Mouse (Mus musculus): ENCODE data around the gene Cbx5. TPM values are rescaled to one million over a fixed set of nuclear protein-coding genes. Genes with fewer than 3 reads are reported as not detected.
"Not testable (repeated sequence)": the region's sequence is repeated elsewhere in the genome, so short reads cannot be mapped to it uniquely, and the experiment has no call there.

Cbx5 gene
- total RNA-seq (2021) = 10 to 100 TPM; 79.0 to 82.6 TPM
- long read RNA-seq, experiment 1, full-length matches to known transcripts = 14 of 31 reads
- long read RNA-seq, experiment 1, partial matches to known transcripts = 9 of 31 reads
- long read RNA-seq, experiment 1, other reads (novel, unspliced or antisense) = 8 of 31 reads
- long read RNA-seq, experiment 2, full-length matches to known transcripts = 6 of 12 reads
- long read RNA-seq, experiment 2, partial matches to known transcripts = 2 of 12 reads
- long read RNA-seq, experiment 2, other reads (novel, unspliced or antisense) = 4 of 12 reads

GRCm38 (mm10) chr15:103239685-103240159 is at the start of gene Cbx5:
Gene Cbx5, minus strand, starts transcription at chr15:103239816.
- DNase-seq = peak; percentile 98 to 99

- peak in 1 of 2 experiments; percentile 57 for DNase-seq
Observed at GRCm38 (mm10) chr15:103285778-103286417, 46.3 kb upstream of the Cbx5 start.

DNA sequence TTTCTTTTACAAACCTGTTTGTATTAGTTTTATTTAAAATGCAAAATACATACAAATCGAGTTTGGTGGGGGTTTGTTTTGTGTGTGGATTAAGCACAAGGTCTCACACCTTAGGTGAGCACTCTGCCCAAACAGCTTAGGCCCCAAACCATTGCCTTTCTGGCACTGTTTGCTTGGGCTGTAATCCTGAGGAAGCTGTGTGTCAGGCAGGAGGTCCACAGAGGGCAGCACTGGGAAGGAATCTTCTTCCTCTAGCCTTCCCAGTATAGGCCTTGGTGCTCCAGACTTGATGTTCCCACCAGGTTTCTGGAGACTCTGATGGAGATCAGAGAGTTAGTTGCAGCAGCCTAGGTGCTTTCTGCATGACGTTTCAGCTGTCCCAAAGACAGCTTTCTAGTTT is 45.0 kb upstream of the Cbx5 start:
- peak; percentile 48 to 55 for DNase-seq

DNA sequence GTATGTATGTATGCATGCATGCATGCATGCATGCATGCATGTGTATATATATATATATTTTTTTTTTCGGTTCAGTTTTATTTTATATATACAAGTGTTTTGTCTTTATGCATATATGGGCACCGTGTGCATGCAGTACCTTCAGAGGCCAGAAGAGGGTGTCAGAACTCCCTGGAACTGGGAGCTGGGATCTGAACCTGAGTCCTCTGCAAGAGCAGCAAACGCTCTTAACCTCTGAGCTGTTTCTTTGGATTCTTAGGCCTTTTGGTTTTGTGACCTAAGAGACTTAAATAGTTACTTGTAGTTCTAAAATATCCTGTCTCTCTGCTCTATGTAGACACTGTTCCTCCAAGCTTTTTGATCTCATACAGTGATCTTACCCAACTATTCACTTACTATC is 44.5 kb upstream of the Cbx5 start:
- peak; percentile 63 to 70 for DNase-seq

DNA sequence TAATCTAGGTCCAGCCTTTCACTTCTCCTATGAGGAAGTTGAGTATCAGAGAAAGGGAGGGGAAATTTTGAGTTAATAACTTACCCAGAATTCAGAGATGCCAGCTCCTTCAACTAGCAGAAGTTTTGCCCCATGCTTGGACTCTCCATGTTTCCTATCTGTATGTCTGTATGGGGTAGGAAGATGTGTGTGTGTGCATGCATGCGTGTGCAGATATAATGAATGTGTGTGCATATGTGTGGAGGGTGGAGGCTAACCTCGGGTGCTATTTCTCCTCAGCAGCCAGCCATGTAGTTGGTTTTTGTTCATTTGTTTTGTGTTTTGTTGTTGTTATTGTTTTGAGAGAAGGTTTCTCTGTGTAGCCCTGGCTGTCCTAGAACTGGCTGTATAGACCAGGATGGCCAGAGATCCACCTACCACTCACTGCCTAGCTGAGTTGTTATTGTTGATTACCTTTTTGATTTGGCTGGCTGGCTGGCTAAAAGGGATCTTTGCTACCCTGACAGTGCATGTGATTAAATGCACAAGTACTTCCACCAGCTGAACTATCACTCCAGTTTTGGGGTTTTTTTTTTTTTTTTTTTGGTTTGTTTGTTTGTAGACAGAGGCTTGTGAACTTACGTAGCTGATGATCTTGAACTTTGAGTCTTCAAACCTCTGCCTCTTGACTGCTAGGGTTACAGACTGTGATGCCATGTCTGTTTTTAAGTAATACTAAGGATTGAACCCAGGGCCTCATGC is 42.0 kb upstream of the Cbx5 start:
- DNase-seq = no peak

GRCm38 (mm10) chr15:103280817-103281464 is 41.3 kb upstream of the Cbx5 start:
- peak; percentile 31 to 52 for DNase-seq

GRCm38 (mm10) chr15:103279750-103280149 is 40.1 kb upstream of the Cbx5 start:
- DNase-seq = peak; percentile 25 to 54

- no peak for DNase-seq
Observed at GRCm38 (mm10) chr15:103277949-103278348, 38.3 kb upstream of the Cbx5 start.

DNA sequence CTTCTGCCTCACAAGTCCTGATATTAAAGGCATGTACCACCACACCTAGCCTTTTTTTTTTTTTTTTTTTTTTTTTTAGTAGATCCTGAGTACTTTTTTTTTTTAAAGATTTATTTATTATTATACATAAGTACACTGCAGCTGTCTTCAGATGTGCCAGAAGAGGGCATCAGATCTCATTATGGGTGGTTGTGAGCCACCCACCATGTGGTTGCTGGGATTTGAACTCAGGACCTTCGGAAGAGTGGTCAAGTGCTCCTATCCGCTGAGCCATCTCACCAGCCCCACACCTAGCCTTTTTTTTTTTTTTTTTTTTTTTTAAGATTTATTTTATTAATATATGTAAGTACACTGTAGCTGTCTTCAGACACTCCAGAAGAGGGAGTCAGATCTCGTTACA is 36.3 kb upstream of the Cbx5 start:
- DNase-seq = not testable (repeated sequence)

DNA sequence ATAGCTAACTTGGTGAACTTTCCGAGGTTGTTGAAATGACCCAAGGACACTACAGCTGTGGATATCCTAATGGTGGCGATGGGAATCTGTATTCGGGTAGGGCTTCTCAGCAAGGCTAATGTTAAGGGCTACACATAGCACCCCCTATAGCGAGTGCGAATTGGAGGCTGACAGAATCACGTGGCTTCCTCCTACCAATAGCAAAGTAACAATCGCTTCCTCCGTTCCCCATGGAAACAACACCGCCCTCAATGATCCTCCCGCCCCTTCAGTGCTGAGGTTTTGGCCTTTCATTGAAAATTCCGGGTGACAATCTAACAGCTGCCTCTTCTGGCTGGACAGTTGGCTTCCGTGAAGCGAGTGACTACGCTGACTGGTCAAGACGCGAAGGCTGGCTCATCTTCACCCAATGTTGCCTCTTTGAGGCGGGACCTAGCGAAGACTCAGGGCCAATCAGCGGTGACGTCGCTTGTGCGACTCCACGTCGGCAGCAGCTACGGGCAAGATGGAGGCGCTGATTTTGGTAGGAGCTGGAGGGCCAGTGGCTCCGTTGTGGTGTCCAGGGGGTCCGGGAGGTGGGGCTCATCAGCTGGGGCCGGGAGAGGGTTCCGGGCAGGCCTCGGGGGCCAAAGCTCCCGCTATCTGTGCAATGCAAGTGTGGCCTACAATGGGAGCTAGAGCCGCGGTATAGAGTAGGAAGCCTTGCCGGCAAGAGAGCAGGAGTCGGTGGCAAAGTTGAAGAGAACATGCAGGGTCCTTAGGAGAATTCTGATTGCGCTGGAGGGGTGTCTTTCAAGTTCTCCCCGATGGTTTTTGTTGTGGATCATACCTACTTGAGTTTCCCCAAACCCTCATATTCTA is 33.0 kb upstream of the Cbx5 start, which contains the start of gene Copz1:
Copz1 (plus strand) TSS at position 296 of the 861 bp plus-strand sequence.
- DNase-seq = peak; percentile 94 to 95

DNA sequence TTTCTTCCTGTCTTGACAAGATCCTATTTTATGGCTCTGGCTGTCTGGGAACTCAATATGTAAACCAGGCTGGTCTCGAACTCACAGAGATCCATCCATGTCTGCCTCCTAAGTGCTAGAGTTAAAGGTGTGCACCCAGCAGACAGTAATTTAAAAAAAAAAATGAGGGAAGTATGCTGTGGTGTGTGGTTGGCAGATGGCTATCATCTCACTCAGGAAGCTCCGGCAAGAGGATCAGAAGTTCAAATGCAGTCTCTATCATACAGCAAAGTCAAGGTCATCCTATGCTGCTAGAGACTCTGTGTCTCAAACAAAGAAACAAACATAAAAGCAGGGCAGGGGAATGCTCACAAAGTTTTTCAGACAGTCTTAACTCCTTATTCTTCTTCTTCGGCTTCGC is 29.3 kb upstream of the Cbx5 start:
- DNase-seq = no peak

DNA sequence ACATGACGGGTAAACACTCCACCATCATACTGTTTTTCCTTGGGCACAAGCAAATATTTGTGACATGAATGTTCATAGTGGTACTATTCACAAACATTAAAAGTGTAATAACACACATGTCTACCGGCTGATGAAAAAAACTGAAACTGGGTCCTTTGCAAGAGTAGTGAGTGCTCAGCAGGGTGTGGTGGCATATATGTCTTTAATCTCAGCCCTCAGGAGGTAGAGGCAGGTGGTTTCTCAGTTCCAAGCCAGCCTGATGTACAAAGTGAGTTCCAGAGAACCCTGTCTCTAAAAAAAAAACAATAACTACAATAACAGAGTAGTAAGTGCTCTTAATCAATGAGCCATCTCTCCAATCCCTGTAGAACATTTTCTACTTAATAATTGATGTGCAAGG is 25.2 kb upstream of the Cbx5 start:
- DNase-seq = no peak

- DNase-seq = no peak
Observed at GRCm38 (mm10) chr15:103259989-103260388, 20.4 kb upstream of the Cbx5 start.

DNA sequence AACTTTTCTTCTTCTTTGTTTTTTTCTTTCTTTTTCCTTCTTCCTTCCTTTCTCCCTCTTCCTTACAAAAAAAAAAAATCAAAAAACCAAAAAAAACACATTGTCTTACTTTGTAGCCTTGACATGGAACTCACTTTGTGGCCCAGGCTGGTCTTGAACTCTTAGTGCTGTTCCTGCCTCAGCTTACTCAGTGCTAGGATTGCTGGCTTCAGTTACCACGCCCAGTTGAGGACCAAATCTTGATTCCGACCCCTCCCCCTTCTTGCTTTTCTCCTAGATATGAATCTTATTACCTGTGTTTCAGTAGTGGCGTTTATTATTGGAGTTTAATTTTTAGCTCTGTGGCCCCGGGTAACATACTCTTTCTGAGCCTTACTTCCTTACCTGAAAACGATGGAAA is 19.5 kb upstream of the Cbx5 start:
- DNase-seq = no peak

GRCm38 (mm10) chr15:103257790-103258728 is 18.4 kb upstream of the Cbx5 start, which contains the start of gene Nfe2:
Gene Nfe2, minus strand, starts transcription at chr15:103258403.
- peak; percentile 84 to 85 for DNase-seq

DNA sequence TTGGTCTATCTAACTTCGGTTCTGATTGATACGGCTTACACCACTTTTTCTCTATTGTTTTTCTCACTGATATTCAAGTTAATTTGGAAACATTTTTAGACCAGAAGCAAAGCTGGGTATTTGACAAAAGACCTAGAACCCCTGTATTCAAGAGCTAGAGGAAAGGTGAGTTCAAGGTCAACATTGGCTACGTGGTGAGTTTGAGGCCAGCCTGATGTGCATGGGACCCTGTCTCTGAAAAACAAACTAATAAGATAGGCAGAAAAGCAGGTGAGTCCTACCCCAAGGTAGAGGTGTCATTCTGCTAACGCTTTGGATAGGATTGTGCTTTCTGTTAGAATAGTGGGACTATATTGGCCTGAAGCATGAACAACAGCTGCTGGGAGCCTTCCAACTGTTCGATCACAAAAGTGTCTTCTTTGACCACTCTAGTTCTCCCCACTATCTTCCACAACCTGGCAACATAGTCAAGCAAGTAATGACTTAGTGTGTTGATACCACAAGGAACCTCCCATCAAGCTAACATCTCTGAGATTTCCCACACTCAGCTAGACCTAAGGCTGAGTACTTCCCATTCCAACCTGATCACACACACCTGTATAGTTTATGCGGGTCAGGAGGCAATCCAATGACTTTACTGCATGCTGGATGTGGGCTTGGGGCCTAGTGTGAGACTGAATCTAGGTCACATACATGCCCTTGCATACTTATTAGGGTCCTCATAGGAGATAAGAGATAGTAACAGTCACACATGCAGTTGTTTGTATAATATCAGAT is 16.8 kb upstream of the Cbx5 start:
- DNase-seq = no peak

DNA sequence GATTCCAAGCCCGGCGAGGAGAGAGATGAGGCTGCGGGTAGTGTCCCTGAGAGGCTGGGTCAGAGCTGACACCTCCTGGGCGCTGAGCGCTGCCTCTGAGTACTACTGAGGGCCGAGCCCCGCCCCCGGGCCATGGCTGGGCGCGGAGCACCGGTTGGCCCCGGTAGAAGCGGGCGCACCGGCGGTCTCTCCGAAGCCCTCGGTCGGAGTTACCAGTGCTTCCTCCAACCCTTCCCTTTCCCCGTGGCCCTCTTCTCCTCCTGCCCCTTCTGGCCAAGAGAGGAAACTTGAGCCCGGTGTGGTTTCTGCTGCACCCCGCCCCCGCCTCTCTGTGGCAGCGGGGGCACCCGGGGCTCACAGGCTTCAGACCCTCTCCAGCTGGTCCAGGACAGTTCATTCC is 15.6 kb upstream of the Cbx5 start:
- peak; percentile 56 to 71 for DNase-seq

DNA sequence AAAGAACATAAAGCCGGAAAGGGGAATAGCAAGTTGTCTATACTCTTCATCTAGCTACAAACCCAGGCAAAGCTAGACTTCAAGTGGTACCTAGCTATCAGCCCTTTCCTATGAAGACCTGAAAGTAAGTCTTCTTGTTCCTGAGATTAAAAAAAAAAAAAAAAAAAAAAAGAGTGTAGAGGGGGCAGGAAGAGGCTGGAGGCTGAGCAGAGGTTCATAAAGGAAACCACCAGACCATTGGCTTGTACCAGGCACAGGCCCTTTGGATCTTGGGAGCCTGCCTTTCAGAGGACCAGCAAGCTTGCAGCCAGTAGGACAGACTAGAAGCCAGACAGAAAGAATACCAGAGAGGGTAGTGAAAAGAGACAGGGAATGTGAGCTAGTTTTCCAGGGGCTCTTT is 13.7 kb upstream of the Cbx5 start:
- DNase-seq = no peak

DNA sequence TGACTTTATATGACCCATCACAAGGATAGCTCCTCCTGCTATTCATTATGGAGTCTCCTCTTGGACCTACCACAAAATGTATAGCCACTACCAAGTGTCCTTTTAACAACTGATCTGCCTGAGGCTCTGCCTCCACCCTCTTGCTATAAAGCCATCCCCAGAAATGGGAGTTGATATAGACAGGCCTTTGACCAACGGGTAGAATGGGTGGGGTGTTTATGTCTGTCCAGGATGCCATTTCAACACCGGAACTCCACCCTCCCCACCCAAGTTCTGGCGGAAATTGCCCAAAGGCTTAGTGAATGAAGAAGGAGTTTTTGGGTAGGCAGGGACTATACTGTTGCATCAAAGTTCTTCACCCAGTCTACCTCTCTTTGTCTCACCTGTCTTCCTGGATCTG is 13.0 kb upstream of the Cbx5 start:
- no peak for DNase-seq

All from adrenal gland, postnatal 36 days (tissue).